Mouse (Mus musculus): ENCODE results near the gene Zfp488.

DNA sequence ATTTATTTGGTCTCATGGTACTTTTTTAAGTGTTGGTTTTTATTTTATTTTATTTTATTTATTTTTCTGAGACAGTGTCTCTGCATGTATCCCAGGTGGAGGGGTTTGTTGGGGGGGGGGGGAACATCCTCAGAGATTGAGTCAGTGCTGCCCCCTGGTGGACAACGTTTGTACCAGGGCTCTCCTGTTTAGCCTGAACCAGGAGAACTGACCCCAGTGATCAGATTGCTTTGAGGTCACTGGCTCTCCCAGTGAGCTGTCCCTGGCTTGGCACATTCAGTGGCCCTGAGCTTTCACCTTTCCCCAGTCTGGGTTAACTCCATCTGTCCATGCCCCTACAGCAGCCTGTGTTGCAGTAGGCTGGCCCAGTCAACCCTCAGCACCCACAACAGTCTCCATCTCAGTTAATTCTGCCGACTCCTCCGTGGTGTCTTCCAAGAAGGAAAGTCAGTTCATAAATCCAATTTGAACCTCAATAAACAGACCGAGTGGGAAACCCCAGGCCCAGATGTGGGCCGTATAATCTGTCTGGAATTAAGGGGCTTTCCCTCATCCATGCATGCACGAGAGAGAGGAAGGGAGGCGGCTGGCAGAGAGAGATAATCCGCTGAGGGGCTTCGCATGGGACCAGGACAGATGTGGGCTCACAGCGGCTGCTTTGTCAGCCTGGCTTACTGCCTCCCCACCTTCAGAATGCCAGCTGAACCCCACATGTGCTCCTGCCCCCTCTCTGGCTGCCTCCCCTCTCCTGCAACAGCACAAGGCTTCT, 45.4 kb downstream of the Zfp488 start:
- TF ChIP-seq POLR2A (IDR thresholded peaks at IDR 0.05; ENCODE audit: borderline replicate concordance, low read depth, low read length) (no peak), CTCF (IDR thresholded peaks at IDR 0.05; ENCODE audit: low read depth, low read length) (peak; percentile 41)
